Mouse (Mus musculus) T-helper 17 cell (primary cell): ENCODE data around the gene Marc2.

Experiments
- in situ Hi-C, 2 experiments: fragments of 300-600 bp; cut with MboI, MseI; formaldehyde crosslinking; loops; 1 replicate in 1 of 2; 2 replicates in 1 of 2; pipeline ENCODE4 v1.15.1; 2025; ENCODE audit warnings: high pct_unique_total_duplicates in 2 of 2

Gene Marc2

GRCm38 (mm10) chr1:184846092-184846750, at the start of gene Marc2:
Gene Marc2 (minus strand): TSS chr1:184846451.
- in situ Hi-C loops = no loop called here

- in situ Hi-C loops = no loop called here
Observed at GRCm38 (mm10) chr1:184891998-184892397, 45.7 kb upstream of the Marc2 start.

DNA sequence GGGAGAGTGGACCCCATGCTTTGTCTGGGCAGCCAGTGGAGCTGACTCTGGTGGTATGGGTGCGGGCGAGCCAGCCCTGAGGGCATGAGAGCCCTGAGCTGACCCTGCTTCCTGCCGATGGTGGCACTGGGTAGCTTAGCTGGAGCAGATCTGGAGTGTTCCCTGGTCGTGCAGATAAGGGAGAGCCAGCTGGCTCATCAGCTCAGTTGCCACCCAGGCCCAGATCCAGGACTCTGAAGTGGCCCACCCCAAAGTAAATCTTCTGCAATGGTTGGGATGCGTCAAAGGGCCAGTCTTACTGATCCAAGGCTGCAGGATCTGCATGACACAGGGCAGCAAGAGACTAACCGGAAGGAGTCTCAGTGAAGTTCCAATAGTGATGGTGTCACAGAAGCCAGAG, 43.2 kb upstream of the Marc2 start:
- in situ Hi-C loops = no loop called here

DNA sequence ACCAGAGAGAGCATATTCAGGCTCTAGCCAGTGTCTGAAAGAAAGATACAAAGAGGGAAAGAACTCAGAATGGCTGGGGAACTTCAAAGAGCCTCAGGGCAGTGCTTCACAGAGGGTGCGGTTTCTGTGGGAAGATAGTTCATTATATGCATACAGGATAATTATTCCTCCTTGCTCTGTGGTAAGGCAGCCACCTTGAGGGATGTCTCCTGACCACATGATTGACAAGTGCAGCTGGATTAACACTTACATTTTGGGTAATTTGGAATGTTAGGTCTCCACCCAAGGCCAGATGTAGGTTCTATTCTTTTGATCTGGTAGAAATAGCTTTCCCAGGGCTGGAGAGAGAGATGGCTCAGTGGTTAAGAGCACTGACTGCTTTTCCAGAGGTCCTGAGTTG, 39.9 kb upstream of the Marc2 start:
- in situ Hi-C loops = no loop called here

- in situ Hi-C loops = no loop called here
Observed at GRCm38 (mm10) chr1:184882281-184883268, 36.3 kb upstream of the Marc2 start, which contains the start of gene C130074G19Rik. Gene C130074G19Rik (minus strand): TSS chr1:184883218.

GRCm38 (mm10) chr1:184881861-184882260, 35.6 kb upstream of the Marc2 start:
- in situ Hi-C loops = no loop called here

DNA sequence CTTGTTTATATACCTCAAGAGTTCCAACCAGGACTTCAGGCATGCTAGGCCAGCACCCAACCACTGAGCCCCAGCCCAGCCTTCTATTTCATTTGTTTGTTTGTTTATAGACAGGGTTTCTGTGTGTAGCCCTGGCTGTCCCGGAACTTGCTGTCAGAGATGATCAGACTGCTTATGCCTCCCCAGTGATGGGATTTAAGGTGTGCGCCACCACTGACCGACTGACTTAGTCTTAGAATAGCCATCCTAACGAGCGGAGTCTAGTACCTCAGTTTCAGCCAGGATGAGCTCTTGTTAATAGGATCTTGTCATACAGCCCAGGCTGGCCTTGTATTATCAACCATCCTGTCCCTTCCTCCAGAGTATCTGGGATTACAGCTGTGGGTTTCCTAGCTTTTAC, 35.0 kb upstream of the Marc2 start:
- in situ Hi-C loops = no loop called here

DNA sequence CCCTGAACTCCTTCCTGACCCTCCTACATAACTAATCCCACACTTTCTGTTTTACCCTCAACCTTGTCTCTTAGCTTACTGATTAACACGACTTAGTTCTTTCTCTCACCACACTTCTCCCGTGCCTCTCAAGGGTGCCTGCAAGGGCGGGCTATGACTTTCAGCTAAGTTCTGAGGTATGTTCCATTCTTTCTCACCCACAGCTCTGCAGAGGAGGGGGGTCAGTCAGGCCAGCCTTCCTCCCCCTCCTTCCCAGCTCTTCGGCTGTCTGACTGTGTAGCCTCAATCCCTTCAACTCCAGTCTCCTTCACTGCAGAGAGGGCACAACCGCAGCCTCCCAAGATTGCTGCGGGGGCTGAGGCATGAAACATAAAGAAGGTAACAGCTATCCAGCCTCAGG, 32.6 kb upstream of the Marc2 start:
- in situ Hi-C loops = no loop called here

DNA sequence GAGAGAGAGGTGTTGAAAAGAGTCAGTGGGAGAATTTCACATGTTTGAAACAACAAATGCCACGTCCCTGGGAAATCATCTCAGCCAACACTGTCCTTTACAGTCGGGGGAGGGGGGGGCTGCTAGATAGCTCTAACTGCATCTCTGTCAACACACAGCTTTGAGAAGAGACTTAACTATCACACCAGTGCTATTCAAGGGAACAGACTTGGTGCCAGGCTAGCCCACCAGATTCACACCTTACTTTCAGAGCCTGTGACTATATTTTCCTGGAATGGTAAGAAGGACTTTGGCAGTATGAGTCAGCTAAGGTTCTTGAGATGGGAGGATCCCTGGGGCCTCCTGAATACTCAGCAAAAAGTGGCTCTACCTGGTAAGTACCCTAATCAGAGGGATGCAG, 31.1 kb upstream of the Marc2 start:
- in situ Hi-C loops = no loop called here

- in situ Hi-C loops = loop anchor here in 1 of 2 experiments (25.0 kb wide), 1 partner anchor 1863 kb away; the partner anchor contains the start of gene Rrp15
Observed at GRCm38 (mm10) chr1:184873910-184874309, 27.7 kb upstream of the Marc2 start.

DNA sequence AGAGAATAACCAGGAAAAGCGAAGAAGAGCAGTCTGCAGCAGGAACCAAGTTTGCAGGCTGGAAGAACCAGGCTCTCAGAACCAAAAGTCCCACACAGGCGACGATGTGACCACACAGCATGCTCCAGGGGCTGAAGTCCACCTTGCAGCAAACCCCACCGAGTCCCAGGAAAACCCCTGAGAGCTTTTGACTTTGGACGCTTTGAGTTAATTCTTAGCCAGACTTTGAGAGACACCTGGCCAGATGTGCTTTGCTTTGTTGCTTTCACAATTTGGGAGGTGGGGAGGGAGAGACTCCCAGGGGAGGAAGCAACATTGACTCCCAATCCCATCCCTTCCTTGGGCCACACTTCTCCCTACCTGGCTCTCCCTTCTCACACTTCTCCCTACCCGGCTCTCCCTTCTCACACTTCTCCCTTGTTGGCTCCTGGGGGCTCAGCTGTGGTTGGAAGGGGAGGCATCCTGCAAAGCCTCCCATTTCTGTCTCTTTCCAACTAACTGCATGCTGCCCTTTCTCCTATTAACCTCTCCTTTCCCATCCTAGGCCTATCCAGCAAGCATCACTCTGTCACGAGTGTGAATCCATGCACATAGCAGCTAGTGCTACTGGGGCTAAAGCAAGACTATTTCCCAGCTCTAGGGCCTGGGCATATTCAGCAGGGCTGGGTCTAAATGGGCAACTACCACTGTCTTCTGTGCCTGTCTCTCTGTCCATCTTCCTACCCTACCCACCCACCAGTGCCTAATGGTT, 26.0 kb upstream of the Marc2 start:
- in situ Hi-C loops = loop anchor here in 1 of 2 experiments (25.0 kb wide), 1 partner anchor 1865 kb away; the partner anchor contains the start of gene Rrp15

GRCm38 (mm10) chr1:184871506-184871905, 25.3 kb upstream of the Marc2 start:
- in situ Hi-C loops = loop anchor here in 1 of 2 experiments (25.0 kb wide), 1 partner anchor 1866 kb away; the partner anchor contains the start of gene Rrp15

DNA sequence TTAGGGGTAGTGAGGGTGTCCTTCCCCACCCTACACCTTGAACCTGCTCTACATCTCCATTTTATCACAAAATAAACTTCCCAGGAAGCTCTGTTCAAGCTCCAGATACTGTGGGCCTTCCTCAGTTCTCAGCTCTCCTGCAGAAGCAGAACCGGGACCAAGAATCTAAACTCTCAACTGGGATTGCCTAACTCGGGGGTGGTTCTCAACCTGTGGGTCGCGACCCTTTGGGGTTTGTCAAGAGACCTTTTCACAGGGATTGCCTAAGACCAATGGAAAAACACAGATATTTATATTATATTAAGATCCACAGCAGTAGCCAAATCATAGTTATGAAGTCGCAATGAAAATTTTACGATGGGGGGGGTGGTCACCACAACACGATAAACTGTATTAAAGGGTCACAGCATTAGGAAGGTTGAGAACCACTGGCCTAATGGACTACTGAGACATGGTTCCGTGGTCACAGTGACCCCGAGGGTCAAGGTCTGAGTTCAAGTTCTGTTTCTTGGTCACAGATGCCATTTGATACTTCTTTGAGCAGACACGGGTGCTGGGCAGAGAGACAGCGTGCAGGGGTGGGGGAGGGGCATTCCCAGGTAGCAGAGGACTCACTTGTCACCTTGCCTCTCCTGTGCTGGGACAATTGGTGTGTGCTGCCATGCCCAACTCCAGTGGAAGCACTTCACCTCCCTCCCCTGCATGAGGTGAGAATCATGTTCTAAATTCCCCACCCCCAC, 24.6 kb upstream of the Marc2 start:
- in situ Hi-C loops = loop anchor here in 1 of 2 experiments (25.0 kb wide), 1 partner anchor 1866 kb away; the partner anchor contains the start of gene Rrp15

DNA sequence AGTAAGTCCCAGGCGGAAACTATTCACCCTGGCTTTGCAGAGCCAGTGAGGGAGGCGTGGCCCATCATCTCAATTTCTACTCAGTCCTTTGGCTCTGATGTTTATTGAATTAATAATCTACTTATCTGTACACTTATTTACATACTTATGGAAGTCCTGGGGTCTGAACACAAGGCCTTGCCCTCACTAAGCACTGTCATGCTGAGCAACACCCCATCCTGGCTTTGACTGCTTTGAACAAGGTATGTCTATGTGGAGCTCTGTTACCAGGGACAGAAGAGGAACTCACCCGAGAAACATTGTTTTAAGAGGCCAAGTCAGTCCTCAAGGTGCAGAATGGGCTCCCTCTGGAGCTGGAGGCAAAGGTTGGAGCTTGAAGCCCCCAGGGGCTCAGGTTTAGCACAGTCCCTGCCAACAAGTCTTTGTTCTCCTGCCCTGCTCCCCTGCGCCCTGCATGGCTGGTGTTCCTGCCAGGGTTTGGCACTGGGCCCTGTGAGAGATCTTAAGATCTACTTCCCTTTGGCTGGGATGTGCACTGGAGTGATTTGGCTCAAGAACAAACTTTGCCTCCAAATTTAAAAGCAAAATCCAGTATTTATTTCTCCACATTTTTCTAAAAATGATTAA, 23.8 kb upstream of the Marc2 start:
- in situ Hi-C loops = loop anchor here in 1 of 2 experiments (25.0 kb wide), 1 partner anchor 1867 kb away; the partner anchor contains the start of gene Rrp15

GRCm38 (mm10) chr1:184867640-184868120, 21.4 kb upstream of the Marc2 start:
- in situ Hi-C loops = loop anchor here in 1 of 2 experiments (25.0 kb wide), 1 partner anchor 1870 kb away; the partner anchor contains the start of gene Rrp15

DNA sequence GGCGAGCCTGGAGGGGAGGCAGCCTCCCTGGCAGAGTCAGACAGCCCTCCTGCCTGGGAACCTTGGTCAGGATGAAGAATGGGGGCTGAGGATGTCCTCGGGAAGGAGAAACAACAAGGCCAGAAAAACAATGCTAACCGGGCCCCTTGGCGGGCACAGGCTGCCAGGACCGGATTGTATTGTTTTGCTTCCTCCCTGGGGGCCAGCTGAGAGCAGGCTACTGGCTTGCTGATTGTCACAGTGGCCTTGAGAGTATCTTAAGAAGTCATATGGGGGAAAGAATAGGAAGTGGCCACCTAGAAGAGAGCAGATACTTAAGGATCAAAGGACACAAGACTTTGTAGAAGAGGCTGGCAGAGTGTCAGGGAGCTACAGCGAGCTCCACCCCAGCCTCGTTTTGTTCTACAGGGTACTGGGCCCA, 18.1 kb upstream of the Marc2 start:
- in situ Hi-C loops = loop anchor here in 1 of 2 experiments (25.0 kb wide), 1 partner anchor 1873 kb away; the partner anchor contains the start of gene Rrp15

DNA sequence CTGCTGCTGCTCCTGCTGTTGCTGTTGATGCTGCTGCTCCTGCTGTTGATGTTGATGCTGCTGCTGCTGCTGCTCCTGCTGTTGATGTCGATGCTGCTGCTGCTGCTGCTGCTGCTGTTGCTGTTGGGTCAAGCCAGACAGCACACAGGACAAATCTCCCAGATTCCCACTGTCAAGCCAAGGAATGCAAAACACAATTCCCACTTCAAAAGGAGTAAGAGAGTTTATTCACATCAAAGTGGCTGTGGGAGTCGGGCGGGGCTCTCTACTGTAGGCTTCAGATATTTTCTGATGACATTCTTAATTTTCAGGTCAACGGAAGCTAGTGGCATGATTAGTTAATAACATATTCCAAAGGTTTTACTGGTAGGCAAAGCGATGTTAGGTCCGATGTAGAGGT, 16.4 kb upstream of the Marc2 start:
- in situ Hi-C loops = loop anchor here in 1 of 2 experiments (25.0 kb wide), 1 partner anchor 1875 kb away; the partner anchor contains the start of gene Rrp15

DNA sequence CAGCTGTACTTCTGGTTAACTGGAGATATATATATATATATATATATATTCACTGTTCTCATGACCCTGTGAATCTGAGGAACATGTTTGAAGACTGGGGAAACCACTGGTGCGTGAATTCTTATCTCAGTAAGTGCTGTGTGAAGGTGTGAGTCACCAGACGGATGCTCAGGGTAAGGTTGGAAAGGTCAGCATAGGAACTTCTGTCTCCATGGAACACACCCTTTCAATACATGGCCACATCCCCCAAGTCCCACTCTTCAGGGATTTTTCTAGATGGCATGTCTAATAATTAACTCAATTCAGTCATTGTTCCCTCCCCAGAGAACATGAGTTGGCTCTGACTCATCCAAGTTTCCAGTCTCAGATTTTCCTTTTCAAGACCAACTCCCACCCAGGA, 15.3 kb upstream of the Marc2 start:
- in situ Hi-C loops = loop anchor here in 1 of 2 experiments (25.0 kb wide), 1 partner anchor 1876 kb away; the partner anchor contains the start of gene Rrp15

DNA sequence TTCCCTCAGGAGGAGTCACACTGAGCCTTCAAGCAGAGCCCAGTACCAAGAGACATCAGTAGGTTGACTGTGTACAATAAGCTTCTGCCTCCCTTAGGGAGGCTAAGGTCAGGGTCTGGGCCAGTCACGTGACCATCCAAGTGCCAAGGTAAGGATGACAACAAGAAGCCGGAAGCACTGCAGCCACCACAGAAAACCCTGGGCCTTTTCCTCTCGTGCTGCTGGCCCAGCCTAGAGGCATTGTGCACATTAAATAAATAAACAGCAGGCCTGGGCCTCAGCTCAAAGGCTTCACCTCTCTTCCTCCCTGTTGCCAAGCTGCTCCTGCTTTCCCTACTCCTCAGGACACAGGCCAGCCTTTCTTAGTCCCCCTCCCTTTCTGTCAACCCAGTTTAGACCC, 14.0 kb upstream of the Marc2 start:
- in situ Hi-C loops = loop anchor here in 1 of 2 experiments (25.0 kb wide), 1 partner anchor 1877 kb away; the partner anchor contains the start of gene Rrp15
